Mouse (Mus musculus) intestine, postnatal 0 days (tissue): ENCODE measurements around the gene Sbk3. TPM values are rescaled to one million over a fixed set of nuclear protein-coding genes. Genes with fewer than 3 reads are reported as not detected.
"Not testable (repeated sequence)": the region's sequence is repeated elsewhere in the genome, so short reads cannot be mapped to it uniquely, and the experiment has no call there.

Experiments
- ATAC-seq: fragments of 200-750 bp; cut with Nextera tagmentation; 2 replicates; pipeline ENCODE4 v1.8.0; 2017; ENCODE audit warnings: mild to moderate bottlenecking, moderate TSS enrichment, moderate library complexity
- H3K27ac ChIP-seq: fragments of 300-500 bp; sonication (generic); 2 replicates; pipeline ENCODE4 v1.5.1; 2014; ENCODE audit warnings: mild to moderate bottlenecking, low read depth, low read length, moderate library complexity
- H3K27me3 ChIP-seq: fragments of 300-500 bp; sonication (generic); replicated peaks from 2 replicates; pipeline ENCODE4 v1.6.1; 2014; ENCODE audit warnings: low read length, mixed read lengths; ENCODE audit not compliant: control insufficient read depth, insufficient read depth
- H3K36me3 ChIP-seq: fragments of 300-500 bp; sonication (generic); 2 replicates; pipeline ENCODE4 v1.6.1; 2014; ENCODE audit warnings: mild to moderate bottlenecking, moderate library complexity; ENCODE audit not compliant: control insufficient read depth, insufficient read depth
- H3K4me1 ChIP-seq: fragments of 300-500 bp; sonication (generic); replicated peaks from 2 replicates; pipeline ENCODE4 v1.6.1; 2014; ENCODE audit warnings: antibody characterized with exemption, low read length, mixed read lengths; ENCODE audit not compliant: control insufficient read depth, insufficient read depth
- H3K4me2 ChIP-seq: fragments of 300-500 bp; sonication (generic); replicated peaks from 2 replicates; pipeline ENCODE4 v1.6.1; 2014; ENCODE audit warnings: low read depth, mild to moderate bottlenecking, moderate library complexity
- H3K4me3 ChIP-seq: fragments of 300-500 bp; sonication (generic); 2 replicates; pipeline ENCODE4 v1.5.1; 2014; ENCODE audit warnings: low read depth, low read length
- H3K9ac ChIP-seq: fragments of 300-500 bp; sonication (generic); 2 replicates; pipeline ENCODE4 v1.6.1; 2014; ENCODE audit warnings: mild to moderate bottlenecking, low read depth, low read length
- H3K9me3 ChIP-seq: fragments of 300-500 bp; sonication (generic); 2 replicates; pipeline ENCODE4 v1.6.1; 2016; ENCODE audit warnings: mixed run types; ENCODE audit not compliant: control insufficient read depth
- CTCF ChIP-seq: sonication (generic); IDR thresholded peaks from 2 replicates; pipeline ENCODE4 v1.5.1; 2016; ENCODE audit warnings: low read depth, mild to moderate bottlenecking, control low read depth, antibody characterized with exemption, moderate library complexity
- WGBS: fragments of 180-500 bp; shearing (Covaris S2); extraction: QIAGEN DNeasy Blood & Tissue Kit; methylation state at CpG from one replicate; pipeline ENCODE4 v1.1.7; 2014; 5-methylcytosine and 5-hydroxymethylcytosine counted together
- polyA plus RNA-seq: library from polyadenylated mRNA; unstranded; fragments of >200 nt; fragmentation: Nextera tagmentation; extraction: Ambion mirVana; gene quantifications from 2 replicates; pipeline ENCODE4 v1.2.1, GENCODE M21; 2015

Sbk3 gene
- not detected in 2 replicates for polyA plus RNA-seq

- Histone ChIP-seq H3K4me3 (no peak within 1 kb of the TSS), H3K27ac (no peak within 1 kb of the TSS), H3K27me3 (no peaks in the 10 kb centered on the region), H3K4me2 (no peak within 1 kb of the TSS), H3K36me3 (no peaks in the 10 kb centered on the region), H3K4me1 (no peaks in the 10 kb centered on the region), H3K9ac (no peak within 1 kb of the TSS), H3K9me3 (no peaks in the 10 kb centered on the region)
- TF ChIP-seq CTCF: no peak
- 30% methylated on average over 6 of the region's 6 CpGs for WGBS
- no peak for ATAC-seq
These were observed at the start of gene Sbk3 for GRCm38 (mm10) chr7:4971068-4971467. Gene Sbk3, minus strand, starts transcription at chr7:4971168.

DNA sequence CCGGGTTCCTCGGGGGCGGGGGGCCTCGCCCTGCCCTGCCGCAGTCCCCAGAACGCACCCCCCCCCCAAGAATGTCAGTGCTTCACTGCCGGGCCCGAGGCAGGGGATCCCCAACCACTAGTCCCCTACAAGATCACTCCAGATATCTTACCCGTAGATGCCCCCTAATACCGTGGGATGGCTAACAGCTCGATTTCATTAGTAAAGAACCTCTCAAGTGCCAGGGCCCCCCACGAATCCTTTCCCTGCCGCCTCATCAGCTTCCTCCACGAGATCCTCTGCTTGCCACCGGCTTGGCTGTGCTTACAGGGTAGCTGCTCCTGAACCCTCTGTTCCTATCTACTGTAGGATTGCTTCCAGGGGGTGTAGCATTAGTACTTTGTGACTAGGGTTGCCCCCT is 49.7 kb upstream of the Sbk3 start:
- peak overlapping the region; percentile 95 for H3K27ac ChIP-seq
- peak overlapping the region; percentile 96 for H3K9ac ChIP-seq
- under 1% methylated on average over 15 of the region's 15 CpGs for WGBS
- H3K36me3 ChIP-seq: peaks cover 22% of the 10 kb centered on the region; the same call in 1 of the 2 replicates
- H3K4me3 ChIP-seq: peak overlapping the region; percentile 88
- 0 out of 2 replicates have a peak, but pooled peaks have one; percentile 0 for ATAC-seq
- H3K9me3 ChIP-seq: no peaks in the 10 kb centered on the region
- peaks cover 3% of the 10 kb centered on the region; the same call in 1 of the 2 replicates for H3K4me1 ChIP-seq
- peak overlapping the region; percentile 75 for H3K4me2 ChIP-seq
- H3K27me3 ChIP-seq: no peaks in the 10 kb centered on the region
- TF ChIP-seq CTCF: no peak

- WGBS: under 1% methylated on average over 49 of the region's 49 CpGs
- ATAC-seq: peak; percentile 86
- Histone ChIP-seq H3K36me3 (peaks cover 22% of the 10 kb centered on the region; the same call in 1 of the 2 replicates), H3K4me3 (peak within 1 kb of the TSS; percentile 88), H3K27ac (peak within 1 kb of the TSS; percentile 95), H3K4me2 (peak within 1 kb of the TSS; percentile 75), H3K27me3 (no peaks in the 10 kb centered on the region), H3K9me3 (no peaks in the 10 kb centered on the region), H3K4me1 (peaks cover 3% of the 10 kb centered on the region; the same call in 1 of the 2 replicates), H3K9ac (peak within 1 kb of the TSS; percentile 96)
- 0 out of 2 replicates have a peak, but pooled peaks have one; percentile 9 for TF ChIP-seq CTCF
These were observed 49.2 kb upstream of the Sbk3 start, which contains the start of the genes Zfp865 and Ccdc106 for GRCm38 (mm10) chr7:5020000-5020681. Gene Zfp865, plus strand, starts transcription at chr7:5020376. Gene Ccdc106, plus strand, starts transcription at chr7:5020553.

DNA sequence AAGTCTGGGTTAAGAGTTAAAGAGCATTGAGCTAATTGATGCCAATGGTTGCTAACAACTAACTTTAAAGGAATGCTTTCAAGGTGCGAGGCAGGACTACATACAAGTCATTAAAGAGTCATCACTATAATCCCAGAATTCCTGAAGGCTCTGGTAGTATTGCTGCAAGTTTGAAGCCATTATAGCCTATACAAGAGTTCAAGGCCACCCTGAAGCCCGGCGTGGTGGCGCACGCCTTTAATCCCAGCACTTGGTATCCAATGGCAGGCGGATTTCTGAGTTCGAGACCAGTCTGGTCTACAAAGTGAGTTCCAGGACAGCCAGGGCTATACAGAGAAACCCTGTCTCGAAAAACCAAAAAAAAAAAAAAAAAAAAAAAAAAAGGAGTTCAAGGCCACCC is 48.6 kb upstream of the Sbk3 start:
- peak overlapping the region; percentile 95 for H3K27ac ChIP-seq
- H3K4me1 ChIP-seq, H3K9ac ChIP-seq, H3K9me3 ChIP-seq, H3K27me3 ChIP-seq, ATAC-seq: not testable (repeated sequence)
- peaks cover 20% of the 10 kb centered on the region; the same call in 1 of the 2 replicates for H3K36me3 ChIP-seq
- peak overlapping the region; percentile 75 for H3K4me2 ChIP-seq
- 22% methylated on average over 8 of the region's 8 CpGs for WGBS
- H3K4me3 ChIP-seq: peak overlapping the region; percentile 88

- H3K9me3 ChIP-seq: no peaks in the 10 kb centered on the region
- no peak overlapping the region for H3K9ac ChIP-seq
- peaks cover 10% of the 10 kb centered on the region; the same call in 1 of the 2 replicates for H3K36me3 ChIP-seq
- H3K4me1 ChIP-seq: peaks cover 3% of the 10 kb centered on the region; the same call in 1 of the 2 replicates
- no peak for ATAC-seq
- no peak overlapping the region for H3K4me2 ChIP-seq
- no peaks in the 10 kb centered on the region for H3K27me3 ChIP-seq
- H3K4me3 ChIP-seq: no peak overlapping the region
- WGBS: 96% methylated on average over 21 of the region's 21 CpGs
- H3K27ac ChIP-seq: no peak overlapping the region
- no peak for TF ChIP-seq CTCF
These were observed 47.0 kb upstream of the Sbk3 start for GRCm38 (mm10) chr7:5017931-5018330.

DNA sequence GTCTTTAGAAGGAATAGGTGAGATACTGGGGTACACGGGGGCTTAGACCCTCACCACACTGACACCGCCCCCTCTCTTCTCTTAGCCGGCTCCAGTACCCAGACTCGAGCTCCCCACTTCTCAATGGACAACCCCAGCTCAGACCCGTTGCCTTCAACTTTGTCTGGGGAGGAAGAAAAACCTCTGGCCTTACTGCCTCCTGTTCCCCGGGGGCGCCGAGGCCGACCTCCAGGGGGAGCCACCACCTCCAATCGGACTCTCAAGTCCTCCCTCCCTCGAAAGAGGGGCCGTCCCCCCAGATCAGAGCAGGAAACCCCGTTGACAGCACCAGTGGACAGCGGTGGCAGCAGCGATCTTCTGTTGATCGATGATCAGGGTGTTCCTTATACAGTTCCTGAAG is 46.4 kb upstream of the Sbk3 start:
- peak; percentile 40 for TF ChIP-seq CTCF
- Histone ChIP-seq H3K4me1 (peaks cover 3% of the 10 kb centered on the region; the same call in 1 of the 2 replicates), H3K4me2 (no peak overlapping the region), H3K4me3 (no peak overlapping the region), H3K27me3 (no peaks in the 10 kb centered on the region), H3K36me3 (peaks cover 15% of the 10 kb centered on the region), H3K27ac (no peak overlapping the region), H3K9me3 (no peaks in the 10 kb centered on the region), H3K9ac (no peak overlapping the region)
- ATAC-seq: no peak
- WGBS: 94% methylated on average over 16 of the region's 16 CpGs
